Mouse (Mus musculus) kidney, postnatal 14 days (tissue): Measurements from ENCODE around the gene Nxpe4.

Experiments used
- DNase-seq: peaks from one replicate; pipeline ENCODE4 v3.0.0; 2022; ENCODE audit warnings: mixed read lengths

The Nxpe4 gene

DNA sequence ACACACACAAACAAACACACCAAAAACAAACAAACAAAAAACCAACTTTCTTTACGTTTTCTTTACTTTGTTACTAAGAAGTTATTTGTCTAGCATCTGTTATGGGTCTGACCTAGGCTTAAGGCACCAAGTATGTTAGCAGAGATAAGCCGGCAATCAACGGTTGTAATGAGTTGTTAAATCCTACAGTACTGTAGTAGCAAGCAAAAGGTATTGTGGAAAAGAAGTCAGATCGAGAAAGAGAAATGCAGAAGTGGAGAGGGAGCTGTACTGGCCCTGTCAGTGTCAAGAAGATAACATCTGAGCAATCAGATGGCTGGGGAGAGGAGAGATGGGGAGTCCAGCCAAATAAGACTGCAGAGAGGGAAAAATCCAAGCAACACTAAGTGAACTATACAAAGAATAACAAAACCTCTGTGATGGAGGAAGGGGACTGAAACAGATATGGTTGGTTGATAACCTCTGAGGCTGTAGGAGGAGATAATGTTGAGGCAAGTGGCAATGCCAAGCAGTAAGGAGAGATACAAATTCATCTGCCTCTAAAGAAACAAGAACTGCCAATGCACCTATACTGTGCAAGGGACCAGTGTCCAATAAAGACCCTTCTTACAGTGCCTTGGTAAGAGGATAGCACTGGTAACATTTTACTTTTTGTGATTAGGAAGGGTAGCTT, 177.1 kb downstream of the Nxpe4 start:
- DNase-seq = no peak

DNA sequence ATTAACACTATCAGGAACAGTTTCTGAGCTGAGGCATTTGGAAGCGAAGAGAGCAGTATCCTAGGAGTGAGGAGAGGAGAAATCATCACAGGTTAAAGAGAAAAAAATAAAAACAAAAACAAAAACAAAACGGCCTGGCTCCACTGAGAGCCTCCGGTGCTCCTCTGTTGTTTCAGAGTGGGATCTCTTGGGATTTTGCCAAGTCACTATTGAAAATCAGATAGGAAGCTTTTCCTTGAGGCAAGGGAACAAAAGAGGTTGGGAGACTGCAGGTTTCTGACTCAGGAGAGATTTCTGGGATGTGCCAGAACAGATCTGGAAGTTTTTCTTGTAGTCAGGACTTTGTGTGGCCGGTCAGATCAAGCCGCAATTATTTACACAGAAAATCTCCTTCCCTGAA, 177.7 kb downstream of the Nxpe4 start:
- peak; percentile 10 for DNase-seq

DNA sequence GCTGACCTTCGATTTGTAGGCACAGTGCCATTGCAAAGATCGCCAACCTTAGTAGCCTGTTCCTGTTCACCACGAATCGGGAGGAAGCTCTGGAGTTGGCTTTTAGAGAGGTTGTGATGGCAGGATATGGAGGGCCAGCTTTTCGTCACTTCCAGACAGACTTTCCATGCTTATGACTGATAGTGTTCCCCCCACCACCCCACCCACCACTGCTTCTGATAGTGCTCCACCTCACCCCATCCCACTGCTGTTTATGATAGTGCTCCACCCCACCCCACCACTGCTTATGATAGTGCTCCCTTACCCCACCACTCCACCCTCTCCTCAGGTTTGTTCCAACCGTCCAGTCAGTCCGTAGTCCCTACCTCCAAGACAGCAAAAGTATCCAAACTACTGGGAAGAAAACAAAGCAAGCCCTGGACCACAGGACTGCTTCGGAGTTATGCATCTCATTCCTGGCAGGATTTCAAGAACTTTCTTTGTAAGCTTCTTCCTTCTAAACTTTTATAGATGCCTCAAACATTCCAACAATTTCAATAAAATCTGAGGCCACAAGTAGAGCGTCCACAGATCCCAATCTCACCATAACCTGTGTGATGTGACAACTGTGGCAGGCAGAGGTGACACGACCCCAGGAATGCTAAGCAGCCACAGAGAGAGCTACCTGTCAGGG, 179.0 kb downstream of the Nxpe4 start:
- DNase-seq = peak; percentile 6

DNA sequence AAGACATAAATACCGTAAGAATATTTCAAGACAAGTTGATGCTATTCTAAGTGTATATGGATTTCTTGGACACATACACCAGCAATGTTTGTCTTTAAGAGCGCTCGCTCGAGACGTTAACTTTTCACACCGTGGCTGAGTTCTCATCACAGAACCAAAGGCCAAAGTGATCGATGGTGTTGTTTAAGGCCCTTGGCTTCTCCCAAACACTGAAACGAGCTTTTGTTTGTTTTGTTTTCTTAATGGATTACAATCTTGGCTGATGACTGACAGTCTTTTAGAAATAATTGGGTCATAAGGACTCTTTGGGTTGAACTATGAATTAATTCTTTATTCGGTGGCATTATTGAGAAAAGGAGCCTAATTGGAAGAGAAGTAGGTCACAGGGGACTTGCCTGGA, 183.6 kb downstream of the Nxpe4 start:
- DNase-seq = no peak

DNA sequence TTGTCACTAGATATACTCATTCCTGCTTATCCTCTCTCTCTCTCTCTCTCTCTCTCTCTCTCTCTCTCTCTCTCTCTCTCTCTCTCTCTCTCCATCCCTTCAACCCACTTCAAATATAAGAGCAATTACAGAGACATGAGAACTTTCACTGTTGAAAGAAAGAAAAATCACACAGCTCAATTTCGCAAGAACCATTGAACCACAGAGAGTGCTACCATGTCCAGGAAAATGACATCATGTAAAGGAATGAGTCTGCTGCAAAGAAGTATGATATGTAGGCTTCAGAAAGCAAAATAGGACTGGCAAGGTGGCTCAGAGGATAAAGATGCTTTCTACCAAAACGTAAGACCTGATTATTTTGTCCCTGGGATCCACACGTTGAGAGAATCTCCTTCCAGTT, 184.0 kb downstream of the Nxpe4 start:
- no peak for DNase-seq

DNA sequence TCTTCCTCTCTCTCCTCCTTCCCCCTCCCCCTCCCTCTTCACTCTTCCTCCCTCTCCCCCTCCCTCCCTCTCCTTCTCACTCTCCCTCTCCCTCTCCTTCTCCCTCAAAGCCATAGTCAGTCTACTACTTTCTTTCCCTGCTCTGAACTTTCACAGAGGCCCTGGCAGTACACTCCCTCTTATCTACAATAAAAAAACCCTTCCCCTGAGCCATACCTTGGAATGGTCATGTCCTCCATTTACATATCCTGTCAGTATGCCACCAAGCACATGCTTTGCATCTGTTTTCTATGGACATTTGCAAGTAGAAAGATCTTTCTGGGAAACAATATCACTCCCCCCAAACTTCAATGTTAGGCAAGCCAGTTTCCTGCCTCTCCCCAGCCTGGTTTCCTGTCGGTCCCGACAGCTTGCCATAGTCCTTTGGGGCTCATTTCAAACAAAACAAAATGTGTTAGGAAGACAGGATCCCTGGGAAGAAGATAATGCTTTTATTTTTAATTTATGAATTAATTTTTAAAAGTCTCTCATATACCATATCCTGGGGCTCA, 191.4 kb downstream of the Nxpe4 start, which contains the start of gene Nxpe2:
Nxpe2 (minus strand) TSS at position 307 of the 551 bp plus-strand sequence.
- peak; percentile 17 for DNase-seq

DNA sequence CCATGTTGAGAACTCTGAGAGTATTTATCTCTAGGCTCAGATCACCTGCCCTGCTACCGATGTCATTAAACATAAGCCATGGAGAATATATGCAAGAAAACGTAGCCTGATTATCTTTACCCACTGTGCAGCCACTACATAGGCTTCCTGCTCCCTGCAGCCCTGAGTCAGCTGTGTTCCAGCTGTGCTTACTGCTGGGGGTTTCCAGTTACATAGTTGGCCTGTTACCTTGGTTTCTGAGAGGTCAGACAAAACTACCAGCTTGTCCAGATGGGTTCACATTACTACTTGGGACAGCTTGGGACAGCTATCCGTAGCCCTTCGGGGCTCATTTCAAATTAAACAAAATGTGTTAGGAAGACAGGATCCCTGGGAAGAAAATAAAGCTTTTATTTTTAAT, 192.3 kb downstream of the Nxpe4 start:
- no peak for DNase-seq

DNA sequence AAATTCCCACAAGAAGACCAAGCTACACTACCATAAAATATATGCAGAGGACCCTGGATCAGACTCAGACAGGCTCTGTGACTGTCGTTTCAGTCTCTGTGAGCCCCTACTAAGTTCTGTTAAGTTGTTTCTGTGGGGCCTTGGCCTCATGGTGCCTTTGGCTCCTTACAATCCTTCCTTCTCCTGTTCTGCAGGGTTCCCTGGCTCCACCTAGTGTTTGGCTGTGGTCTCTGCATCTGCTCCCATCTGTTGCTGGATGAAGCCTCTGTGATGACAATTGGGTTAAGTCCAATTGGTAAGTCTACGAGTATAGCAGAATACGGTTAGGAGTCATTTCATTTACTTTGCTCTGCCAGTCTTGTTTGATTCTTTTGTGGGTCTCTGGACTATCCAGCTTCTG, 193.0 kb downstream of the Nxpe4 start:
- peak; percentile 81 for DNase-seq

DNA sequence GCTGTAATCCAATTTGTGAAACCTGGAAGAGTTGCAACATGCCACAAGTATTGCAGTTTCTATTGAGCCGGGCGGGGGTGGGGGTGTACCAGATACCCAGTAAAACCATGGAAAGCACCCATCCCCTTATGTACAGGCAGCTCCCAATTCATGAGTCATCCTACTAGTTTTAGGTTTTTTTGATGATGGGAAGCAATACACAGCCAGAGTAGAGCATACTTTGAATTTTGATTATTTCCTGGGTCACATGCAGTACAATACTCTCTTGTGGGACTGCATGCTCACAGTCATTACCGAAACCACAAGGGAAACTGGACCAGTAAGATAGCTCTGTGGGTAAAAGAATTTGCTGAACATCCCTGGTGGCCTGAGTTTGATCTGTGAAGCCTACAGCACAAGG, 195.3 kb downstream of the Nxpe4 start:
- DNase-seq = no peak

DNA sequence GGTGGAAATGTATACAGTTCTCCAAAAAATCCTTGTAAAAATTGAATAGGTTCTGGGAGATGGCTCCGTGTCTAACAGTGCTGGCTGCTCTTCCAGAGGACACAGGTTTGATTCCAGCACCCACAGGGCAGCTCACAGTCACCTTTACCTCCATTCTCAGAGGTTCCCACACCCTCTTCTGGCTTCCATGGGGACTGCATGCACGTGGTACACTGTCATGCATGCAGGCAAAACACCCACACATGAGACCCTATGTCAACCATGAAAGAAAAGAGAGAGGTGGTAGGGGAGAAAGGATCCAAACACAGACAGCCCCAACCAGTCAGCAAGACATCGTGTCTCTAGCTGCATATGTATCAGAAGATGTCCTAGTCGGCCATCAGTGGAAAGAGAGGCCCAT, 199.0 kb downstream of the Nxpe4 start:
- DNase-seq = no peak

DNA sequence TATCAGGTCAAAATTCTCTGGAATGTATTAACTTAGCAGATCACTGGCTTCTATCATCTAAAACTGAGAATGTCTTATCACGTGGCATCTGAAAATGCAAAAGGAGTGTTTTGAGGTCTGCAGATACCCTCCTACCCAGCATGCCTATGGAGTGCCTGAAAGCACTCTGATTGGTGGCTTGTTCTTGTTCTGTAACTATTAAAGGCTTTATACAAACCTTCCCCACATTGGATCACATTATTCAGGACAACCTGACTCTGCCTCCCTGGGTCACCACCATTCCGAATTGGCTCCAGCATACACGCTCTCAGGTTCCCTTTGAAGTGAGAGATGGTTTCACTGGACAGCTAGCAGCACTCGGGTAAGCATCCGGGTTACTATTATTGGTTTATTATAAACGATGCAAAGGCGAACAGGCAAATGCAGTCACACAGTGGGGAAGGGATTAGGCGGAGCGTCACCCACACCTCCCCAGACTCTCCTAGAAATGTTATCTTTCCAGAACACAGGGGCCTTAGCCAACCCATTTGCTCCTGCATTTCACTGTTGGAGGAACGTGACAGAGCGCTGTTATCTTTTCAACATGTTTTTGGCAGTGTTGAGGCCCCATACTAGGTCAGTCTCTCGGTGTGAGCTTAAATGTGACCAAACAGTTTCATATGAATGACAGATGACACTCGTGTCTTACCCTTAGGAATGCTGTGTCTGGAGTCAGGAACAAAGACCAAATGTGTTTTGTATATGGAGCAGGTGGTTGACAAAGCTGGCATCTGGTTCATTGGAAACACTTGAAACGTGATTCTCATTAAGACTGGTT, 200.2 kb downstream of the Nxpe4 start:
- no peak for DNase-seq

DNA sequence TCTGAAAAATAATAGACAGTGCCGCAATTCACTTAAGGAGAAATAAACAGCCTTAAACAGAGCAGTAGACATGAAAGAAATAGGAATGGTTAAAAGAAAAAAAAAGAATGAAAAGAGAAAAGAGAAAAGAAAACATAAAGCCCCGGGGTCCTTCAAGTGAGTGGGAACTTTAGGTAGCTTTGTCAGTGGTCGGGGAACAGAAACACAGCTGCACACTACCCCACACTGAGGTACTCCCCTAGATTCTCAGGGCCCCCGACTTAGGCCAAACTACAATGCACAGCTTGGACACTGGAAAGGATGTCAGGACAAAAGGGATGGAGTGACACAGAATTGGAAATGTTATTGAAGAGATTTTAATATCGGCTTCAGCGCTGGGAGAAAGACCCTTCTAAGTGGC, 200.9 kb downstream of the Nxpe4 start:
- no peak for DNase-seq

DNA sequence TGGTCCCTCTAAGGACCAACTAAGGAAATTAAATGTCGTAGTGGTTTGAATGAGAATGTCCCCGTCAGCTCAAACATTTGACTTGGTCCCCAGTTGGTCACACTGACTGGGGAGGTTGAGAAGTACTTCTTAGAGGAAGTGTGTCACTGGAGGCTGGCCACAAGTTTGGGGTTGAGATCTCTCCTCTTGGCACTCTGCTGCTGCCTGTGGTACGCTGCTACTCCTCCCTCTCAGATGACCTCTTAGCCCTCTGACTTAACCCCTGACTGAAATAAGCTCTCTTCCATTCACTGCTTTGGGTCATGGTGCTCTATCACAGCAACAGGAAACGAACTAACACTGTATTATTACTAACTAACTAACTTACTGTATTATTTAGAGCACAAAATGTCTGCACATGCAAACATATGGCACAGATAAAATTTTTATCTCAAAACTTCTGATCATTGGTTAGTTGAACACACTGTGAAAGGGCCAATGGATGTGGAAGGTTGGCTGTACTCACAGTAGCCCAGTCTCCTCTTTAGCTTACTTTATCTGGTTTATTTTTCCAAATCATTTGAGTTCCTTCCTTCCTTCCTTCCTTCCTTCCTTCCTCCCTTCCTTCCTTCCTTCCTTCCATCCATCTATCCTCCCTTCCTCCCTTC, 211.5 kb downstream of the Nxpe4 start:
- DNase-seq = no peak

DNA sequence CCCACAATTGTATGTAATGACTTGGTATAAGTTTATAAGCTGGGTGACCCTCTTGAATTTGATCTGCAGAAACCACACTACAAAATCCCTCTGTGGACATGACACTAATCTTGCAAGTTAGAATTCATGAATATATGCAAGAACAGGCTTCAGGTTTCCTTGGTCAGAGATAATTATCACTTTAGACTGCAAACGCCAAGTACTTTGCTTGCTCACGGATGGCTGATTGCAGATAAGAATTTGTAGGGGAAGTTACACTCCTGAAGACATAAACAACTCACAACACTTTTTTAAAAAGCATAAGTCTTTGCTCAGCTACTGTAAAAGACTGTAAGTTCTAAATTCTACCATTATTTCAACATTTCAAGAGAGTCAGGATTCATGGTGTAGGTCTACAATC, 212.5 kb downstream of the Nxpe4 start:
- DNase-seq = no peak

DNA sequence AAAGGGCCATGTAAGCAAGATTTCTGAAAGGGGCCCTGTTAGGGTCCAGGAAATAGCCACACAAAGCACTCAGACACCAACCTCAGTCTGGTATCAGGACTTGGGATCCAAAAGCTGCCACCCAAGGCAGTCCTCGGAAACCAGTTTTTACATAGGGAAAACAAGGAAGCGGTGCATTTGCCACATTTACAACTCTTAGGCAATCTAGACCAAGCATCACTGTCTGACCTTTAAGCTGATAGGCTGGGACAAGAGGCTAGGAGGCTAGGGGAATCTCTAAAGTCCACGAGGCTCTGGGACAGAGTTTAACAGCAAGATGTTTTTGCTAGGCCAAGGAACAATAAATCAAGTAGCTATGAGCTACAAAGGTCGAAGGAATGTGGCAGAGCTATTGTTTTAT, 226.6 kb downstream of the Nxpe4 start:
- DNase-seq = no peak

DNA sequence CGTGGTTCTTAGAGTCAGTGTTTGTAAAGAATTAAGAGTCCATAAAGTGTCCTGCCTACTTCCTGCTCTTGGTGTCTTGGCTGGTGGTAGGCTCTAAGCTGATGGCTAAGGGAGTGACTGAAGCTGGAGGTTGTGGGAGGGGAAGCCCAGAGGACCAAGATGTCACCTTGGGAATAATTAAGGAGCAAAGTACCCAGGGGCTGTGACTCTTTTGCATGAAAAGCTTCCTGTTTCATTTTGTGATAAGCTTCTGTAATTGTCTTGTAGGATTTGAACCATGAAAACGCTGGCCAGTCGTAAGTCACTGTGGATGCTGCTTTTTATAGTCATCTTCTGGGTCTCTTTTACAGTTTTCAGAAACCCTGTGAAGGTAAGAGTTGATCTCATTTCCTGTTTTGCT, 228.2 kb downstream of the Nxpe4 start:
- DNase-seq = no peak

DNA sequence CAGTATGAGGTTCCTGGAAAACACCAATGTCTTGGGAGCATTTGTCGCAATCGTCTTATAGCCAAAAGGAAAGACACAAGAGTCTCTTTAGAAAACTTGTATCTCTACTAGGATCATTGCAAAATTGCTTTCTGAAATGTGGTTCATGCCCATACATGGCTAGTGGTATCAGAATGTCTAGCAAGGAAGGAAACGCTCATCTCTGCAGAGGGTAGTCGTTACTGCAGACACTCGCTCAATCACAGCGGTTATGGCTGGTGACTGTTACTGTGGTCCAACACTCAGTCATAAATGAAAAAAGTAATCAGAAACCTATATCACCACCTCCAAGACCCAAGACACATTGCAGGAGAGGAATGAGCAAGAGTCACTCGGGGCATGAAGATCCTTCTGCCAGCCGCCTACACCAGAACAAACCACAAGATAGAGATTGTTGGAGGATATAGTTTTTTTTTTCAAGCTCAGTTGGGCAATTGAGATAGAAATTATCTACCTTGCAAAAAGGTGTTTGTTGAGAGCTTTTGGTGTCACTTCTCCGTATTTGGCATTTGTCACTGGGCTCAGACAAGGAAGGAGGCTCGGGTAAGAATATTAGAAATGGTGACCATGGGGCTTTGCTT, 241.9 kb downstream of the Nxpe4 start:
- DNase-seq = no peak

DNA sequence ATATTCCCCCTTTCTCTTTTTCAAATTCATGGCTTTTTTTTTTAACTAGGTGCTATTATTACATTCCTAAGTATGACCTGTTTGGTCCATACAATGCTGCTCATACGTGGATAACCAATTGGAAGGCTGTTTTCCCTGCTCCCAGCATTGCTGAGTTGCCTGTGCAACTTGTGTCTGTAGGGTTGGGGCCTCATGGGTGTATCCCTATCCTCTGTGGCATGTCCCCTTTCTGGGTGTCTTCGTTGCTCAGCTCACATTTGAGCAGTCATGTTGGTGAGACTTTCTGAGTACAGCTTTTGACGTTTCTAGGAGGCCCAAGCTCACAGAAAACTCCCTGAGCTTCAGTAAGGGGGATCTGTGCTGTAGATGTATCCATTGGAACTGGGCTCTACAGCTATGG, 242.9 kb downstream of the Nxpe4 start:
- no peak for DNase-seq

DNA sequence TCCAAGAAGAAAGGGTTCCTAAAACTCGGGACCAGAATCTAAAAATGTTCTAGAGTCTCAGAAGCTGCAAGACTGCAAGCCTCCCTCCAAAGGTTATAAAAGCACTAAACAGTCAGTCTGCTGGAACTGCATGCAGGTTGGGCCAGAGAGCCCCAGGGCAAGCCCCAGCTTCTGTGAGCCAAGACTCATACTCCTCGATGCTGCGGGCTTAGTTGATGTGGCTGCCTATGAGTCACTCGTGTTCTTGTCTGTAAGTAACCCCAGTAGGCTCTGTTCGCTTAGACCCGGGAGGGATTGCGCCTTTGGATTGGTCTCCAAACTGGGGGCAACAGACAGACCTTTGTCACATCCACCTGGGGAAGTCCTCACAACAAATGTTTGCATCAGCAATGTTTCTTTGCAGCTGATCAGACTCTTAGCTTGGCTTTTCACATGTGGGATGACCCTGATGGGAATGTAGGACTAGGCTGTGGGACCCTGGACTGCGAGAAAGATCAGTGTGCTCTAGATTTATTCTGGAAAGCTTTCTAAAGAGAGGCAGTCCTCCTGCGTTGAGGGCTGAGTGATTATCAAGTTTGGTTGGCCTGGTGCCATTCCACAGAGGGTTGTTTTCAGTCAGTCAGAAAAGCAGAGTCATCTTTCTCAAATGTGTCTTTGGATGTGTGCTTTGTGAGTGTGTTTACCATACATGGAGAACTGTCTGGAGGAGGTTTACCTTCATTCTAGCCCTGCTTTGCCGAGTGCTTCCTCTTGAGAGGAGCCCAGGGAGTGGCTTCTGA, 245.9 kb downstream of the Nxpe4 start:
- peak; percentile 2 for DNase-seq

DNA sequence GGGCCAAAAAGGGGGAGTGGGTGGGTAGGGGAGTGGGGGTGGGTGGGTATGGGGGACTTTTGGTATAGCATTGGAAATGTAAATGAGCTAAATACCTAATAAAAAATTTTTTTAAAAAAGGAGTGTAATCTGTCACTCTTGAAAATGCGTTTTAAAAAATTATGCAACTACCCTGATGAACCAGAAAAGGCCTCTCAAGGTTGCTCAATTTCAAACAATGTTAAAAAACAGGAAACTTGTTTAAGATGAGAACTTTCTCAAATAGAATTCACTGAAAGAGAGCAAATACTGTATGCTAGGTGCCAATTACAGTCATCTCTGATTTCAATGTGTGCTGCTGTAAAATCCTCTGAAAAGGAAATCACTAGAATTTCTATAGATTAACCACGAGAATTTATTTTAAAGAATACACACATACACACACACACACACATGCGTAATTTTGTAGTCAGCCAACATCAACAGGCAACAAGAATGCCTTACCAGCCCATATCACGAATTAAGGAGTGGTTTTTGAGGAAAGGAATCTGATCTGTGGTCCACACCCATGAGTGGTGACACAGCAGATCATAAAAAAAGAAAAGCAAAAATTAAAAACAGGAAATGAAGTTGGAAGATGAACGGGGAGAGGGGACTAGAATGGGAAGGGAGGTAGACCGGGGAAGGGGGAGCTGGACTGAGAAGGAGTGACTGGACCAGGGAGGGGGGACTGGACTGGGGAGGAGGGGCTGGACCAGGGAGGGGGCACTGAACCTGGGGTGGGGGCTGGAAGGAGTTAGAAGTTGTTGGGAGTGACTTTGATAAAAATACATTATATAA, 248.6 kb downstream of the Nxpe4 start:
- DNase-seq = no peak

DNA sequence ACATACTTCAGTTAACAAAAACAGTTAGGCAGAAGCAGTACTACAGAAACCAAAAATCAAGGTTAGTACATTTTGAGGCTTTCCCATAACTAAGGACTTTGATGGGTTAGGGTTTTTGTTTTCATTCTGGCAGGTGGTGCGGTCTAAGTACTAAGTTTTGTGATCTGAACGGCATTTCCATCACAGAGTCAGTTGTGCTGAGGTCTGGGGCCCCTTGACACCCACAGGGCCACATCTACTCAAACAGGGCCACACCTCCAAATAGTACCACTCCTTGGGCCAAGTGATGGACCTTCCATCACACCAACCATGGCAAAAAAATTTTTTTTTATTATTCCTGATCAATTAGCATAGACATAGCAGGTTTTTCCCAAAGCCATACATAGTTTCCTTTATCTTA, 251.8 kb downstream of the Nxpe4 start:
- no peak for DNase-seq
